Mouse (Mus musculus) brain, embryonic 14.5 days (tissue): ENCODE results near the gene Gm45713.
A peak's percentile ranks its signal among the peaks of the same experiment; 100 is the strongest.

Experiments used
- CTCF ChIP-seq: fragments of 200-500 bp; IDR thresholded peaks from 2 replicates; pipeline ENCODE4 v1.5.1; 2012; ENCODE audit warnings: inconsistent platforms, mild to moderate bottlenecking, moderate library complexity, borderline replicate concordance; ENCODE audit not compliant: insufficient read depth, insufficient read length; ENCODE audit errors: extremely low read depth
- POLR2A ChIP-seq: fragments of 200-500 bp; IDR thresholded peaks from 2 replicates; pipeline ENCODE4 v1.6.1; 2012; ENCODE audit warnings: mild to moderate bottlenecking, inconsistent platforms, borderline replicate concordance; ENCODE audit not compliant: poor library complexity, insufficient read depth, insufficient read length, severe bottlenecking; ENCODE audit errors: extremely low read depth

DNA sequence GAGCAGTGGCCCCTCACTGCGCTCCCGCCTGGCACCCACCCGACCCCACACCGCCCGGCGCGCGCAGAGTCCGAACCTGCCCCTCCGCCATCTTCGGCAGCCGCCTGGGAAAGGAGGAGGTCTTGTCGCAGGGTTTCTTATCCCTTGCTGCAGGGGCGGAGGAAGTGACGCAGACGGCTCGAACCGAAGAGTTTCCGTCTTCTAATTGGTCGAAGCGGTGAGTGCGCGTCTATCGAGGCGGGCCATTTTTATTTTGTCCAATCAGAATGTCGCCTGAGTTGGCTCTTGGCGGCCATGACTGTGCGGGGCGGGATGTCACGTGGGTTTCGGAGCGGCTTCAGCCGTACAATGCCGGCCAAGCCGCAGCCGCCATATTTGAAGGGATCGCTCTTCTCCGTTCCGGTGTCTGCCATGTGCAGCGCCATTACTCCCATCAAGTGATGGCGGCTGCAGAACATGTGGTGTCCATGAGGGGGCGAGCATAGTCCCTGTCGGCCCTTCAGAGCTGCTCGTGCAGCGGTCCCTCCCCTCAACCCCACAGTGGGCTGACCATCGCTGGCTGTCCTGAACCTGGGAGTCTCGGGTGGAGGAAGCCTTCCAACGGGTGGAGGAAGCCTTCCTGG lies 7.3 kb downstream of the Gm45713 start, which contains the start of gene Rpl13a:
- peak; percentile 95 for TF ChIP-seq POLR2A
- peak; percentile 74 for TF ChIP-seq CTCF
